Mouse (Mus musculus) urinary bladder, postnatal 25 days (tissue): ENCODE data around the gene Lrrc55.
"Not testable (repeated sequence)": the region's sequence is repeated elsewhere in the genome, so short reads cannot be mapped to it uniquely, and the experiment has no call there.

Experiments
- DNase-seq: peaks from one replicate; pipeline ENCODE4 v3.0.0; 2022; ENCODE audit warnings: low spot score

Gene Lrrc55

DNA sequence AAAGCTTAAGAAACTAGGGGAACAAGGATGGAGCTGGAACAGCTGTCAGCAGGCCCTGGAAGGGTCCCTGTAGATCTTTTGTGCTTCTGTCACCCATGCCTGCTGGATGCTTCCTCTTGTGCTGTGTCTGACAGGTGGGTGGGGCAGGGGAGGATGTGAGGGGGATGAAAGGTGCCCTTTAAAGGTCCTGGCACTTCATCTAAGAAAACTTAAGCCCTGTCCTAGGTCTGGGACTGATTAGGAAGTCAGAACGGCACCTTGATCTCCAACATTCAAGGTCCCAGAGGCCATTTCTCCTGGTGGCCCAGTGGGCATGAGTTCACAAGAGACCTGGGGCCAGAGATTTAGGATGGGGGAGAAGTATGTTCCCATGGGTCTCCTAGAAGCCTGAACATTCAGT is at the start of gene Lrrc55:
TSS of gene Lrrc55 (minus strand) at position 297 of the 400 bp plus-strand sequence.
- DNase-seq, result no peak

DNA sequence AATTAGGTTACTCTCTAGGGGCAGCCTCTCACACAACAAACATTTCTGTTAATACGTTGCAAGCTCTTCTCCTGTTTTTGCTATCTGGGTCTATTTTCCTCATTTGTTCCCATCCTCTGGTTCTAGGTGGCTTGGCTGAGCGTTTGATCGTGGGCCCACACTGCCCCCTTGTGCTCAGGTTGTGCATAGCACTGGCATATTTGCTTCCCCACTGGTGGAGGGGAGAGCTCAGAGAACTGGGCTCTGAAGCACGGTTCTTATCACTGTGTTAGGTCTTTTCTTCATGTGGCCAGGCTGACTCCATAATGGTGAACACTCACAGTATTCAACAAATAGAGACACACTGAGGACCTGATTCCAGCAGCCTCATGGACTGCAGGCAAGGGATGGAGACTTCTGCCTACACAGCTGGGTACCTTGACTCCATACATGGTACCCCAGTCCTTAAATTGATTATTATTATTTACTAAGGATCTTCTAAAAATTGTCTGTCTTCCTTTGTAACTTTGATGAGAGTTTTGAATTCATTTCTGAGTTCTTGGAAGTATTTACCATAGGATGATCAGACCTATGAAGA is 49.6 kb upstream of the Lrrc55 start:
- peak; percentile 81 for DNase-seq

DNA sequence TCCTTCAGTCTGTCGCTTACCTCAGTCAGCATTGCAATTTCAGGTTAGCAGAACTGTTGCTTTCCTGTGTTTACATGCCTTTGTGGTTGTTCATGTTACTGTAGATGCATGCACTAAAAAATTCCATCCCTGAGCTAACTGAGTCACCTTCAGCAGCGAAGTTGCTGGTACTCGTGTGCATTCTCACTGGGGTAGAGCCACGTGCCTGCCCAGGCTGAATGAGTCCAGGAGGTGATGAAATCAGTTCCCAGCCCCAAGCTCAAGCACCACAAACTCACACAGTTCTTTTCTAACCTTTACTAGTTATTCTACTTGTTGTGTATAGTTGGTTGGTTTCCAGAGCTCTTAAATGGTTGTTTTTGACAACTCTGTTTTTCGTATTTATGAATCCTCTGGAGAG is 48.7 kb upstream of the Lrrc55 start:
- no peak for DNase-seq

DNA sequence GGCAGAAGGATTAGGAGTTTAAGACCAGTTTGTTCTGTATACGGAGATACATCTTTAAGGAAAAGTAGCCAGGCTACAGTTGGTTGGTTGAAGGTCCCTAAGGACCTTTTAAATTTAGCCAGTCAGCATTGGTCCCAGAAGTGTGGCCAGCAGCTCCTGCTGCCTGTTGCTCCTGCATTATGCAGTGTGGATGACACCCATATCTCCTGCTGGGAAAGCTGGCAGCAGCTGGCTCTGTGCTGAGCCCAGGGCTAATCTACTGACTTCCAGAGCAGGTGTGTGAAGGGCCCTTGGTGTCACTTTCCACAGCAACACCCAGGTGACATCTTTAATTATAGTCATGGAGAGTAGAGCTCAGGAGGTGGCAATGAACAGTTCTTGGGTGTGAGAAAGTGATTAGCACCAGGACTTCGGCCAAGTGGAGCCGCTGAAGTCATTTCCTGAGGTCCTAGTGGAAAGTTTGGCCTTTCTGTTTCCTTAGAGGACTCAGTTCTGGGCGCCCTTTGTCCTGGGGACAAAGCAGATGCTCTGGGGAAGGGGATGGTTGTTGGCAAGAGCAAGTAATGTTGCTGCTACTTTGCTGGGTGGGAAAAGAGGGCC is 41.2 kb upstream of the Lrrc55 start:
- DNase-seq, result no peak

DNA sequence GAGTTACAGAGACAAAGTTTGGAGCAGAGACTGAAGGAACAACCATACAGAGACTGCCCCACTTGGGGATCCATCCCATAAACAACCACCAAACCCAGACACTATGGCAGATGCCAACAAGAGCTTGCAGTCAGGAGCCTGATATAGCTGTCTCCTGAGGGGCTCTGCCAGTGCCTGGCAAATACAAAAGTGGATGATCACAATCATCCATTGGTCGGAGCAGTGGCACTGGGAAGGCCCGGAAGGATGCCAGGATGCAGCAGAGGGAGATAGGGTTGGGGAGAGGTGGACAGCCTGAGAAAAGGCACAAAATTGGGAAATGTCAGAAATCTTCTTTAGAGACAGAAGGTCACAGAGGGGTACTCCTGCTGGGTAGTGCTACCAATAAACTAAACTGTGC is 40.2 kb upstream of the Lrrc55 start:
- DNase-seq, result not testable (repeated sequence)

DNA sequence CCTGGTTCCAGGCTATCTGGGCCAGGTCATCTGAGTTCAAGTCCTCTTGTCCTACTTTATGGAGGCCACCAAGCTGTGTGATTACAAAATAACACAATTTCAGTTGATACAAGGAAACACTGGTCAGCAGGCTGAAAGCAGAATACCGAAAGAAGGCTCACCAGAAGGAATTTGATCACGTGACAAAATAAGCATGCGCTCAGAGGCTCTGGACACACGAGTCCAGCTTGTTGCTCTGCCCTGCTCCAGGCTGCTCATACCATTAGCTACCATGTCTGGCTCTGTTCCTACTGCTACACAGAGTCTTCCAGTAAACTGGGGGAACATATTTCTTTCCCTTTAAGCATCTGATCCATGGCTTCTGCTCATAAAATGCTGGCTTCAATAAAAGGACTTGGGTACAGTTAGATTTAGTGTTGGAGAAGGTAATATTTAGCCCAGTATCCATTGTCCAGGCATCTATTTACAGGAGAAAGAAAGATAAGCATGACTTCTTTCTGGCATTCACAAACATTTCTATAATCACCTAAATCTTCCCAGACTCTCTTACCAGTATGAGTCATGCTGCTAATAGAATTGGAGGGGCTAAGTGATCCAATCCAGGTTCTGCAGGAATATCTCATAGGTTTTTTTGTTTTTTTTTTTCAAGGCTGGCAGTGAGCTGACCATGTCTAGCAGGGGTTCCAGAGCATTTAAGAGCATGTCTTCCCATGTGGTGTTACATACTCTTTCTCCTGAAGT is 33.9 kb upstream of the Lrrc55 start:
- DNase-seq, result no peak

DNA sequence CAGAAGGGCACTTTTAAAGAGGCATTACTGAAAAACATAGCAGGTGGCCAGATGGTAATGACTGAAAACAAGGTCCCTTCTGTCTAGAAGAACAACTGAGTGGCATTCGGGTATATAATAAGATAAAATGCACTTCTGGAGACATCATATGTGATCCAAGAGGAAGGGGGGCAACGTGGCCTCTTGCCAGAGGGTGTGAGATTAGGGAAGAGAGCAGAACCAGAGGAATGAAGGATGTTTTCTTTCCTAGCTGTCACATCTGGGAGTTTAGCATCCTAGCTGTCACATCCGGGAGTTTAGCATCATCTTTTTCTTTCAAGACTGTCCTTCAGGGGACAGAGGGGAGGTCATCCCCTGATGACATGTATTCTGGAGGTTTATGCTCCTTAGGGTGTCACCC is 32.6 kb upstream of the Lrrc55 start:
- DNase-seq, result no peak

DNA sequence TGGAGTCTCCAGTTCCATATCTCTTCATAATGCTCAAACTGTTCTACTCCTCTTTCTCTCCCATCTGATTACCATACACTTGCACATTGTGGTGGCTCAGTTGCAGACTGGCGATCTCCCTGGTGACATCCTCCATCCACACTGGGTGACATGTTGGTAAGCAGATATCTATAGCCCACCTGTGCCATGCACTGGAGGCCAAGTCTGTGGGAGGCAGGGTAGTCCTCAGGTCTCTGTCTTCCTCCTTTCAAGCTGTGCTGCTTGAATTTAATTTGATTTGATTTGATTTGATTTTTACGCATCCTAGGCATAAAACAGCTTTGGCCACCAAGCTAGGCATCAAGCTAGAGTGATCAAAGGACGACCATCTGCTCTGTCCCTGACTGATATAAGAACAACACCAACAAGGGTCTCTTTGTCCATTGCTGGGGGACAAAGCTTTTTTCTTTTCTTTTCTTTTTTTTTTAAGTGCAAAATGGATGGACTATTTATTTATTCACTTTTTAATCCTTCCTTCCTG is 30.9 kb upstream of the Lrrc55 start:
- no peak for DNase-seq

DNA sequence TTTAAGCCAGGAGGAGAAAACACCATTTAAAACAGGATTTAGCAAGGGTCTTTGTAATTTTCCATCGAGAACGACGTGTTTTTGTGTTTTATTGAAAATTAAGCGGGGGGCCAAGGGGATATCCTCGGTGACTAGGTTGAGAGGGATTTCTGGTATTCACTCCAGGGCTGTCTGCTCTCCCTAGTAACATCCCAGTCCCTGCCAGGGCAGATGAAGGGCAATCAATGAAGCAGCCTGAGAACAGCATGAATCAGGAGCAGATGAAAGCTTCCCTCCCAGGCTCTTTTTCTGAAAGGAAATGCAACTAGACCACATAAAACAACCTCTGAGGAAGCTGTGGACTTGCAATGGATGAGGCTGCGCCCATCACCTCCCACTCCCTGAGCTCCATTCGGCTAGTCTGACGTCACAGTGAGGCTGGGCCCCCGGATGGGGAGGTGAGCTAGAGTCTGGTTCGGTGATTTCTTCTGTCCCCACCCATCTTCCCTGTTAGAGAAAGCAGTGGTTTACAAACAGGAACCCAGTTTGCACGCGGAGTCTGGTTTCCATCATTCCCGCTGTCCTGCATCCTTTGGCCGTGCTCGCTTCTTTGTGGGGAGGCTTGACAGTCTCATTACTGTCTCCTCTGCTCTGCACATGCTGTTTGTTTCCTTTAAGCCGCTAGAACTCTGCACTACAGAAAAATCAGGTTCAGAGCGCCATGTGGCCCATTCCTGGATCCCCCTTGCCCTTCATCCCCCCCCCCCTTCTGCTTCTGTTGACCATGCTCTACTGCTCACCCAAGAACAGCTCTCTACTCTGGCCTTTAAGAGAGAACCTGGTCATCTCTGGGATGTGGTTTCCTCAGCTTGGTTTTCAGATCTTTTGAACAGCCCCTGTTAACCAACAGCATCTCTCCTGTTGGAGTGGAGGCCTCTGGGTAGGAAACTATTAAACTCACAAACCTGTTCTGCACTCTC is 27.5 kb upstream of the Lrrc55 start:
- DNase-seq, result no peak

DNA sequence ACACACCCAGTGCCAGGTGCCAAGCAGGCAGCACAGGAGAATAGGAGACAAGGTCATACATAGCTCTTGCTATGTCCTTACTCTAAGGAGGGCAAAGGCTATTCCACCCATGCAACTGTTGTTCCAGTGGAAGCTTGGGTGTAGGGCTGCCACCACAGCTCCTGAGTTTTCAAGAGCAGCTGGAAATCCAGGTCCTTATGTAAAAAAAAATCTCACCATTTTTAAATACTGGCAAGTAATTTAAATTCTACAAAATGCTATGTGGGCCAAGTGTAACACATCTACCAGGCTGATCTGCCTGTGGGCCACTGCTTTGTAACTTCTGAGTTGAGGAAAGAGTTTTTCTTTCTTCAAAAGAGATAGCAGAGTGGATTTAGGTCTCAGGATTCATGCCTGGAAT is 19.6 kb upstream of the Lrrc55 start:
- no peak for DNase-seq

DNA sequence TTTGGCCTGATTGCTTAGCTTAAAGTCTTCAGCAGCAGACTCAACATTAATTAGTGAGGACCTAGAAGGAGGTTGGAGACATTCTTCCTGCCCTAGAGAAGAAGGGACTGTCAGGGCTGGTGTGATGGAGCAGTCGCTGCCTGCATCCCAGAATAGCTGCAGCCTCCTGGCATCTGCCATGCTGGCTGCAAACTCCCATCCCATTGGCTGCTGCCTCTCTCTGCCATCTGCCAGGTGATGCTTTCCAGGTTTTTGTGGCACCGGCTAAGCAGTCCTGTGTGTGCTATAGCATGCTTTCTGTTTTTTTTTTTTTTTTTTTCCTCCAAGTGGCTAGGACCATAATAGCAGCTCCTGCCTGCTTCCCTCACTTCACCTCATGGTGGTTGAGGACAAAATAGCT is 16.7 kb upstream of the Lrrc55 start:
- DNase-seq, result no peak

DNA sequence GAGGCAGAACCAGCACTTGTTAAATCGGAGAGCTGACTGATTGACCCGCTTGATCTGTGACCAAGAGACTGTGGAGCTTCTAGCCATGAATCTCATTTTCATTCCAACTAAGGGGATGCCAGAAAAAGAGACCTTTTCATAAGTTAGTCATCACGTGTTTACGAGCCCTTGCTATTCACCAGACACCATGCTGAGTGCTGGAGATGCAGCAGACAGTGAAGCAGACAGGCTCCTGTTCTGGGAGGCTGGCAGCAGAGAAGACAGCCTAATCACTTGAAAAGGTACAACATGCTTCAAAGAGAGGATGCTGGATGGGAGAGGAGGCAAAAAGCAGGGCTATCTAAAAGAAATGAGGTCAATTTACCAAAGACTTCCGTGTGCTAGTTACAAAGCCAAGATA is 12.3 kb upstream of the Lrrc55 start:
- no peak for DNase-seq

DNA sequence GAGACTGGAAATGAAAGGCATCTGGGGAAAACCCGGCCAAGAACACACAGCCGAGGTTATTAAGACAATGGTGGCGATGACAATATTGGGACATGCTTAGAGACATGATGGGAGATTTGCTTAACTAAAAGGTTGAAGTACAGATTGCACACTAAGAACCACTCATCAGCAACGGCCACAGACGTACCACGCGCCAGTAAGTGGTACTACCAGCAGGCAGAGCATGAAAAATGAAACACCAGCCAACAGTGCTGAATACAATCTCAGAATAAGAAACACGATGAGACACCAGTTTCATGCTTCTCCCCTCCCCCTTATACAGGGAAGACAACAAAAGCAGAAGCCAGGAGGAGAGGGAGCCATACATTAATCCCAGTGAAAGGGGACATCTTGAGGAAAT is 8.2 kb upstream of the Lrrc55 start:
- no peak for DNase-seq

DNA sequence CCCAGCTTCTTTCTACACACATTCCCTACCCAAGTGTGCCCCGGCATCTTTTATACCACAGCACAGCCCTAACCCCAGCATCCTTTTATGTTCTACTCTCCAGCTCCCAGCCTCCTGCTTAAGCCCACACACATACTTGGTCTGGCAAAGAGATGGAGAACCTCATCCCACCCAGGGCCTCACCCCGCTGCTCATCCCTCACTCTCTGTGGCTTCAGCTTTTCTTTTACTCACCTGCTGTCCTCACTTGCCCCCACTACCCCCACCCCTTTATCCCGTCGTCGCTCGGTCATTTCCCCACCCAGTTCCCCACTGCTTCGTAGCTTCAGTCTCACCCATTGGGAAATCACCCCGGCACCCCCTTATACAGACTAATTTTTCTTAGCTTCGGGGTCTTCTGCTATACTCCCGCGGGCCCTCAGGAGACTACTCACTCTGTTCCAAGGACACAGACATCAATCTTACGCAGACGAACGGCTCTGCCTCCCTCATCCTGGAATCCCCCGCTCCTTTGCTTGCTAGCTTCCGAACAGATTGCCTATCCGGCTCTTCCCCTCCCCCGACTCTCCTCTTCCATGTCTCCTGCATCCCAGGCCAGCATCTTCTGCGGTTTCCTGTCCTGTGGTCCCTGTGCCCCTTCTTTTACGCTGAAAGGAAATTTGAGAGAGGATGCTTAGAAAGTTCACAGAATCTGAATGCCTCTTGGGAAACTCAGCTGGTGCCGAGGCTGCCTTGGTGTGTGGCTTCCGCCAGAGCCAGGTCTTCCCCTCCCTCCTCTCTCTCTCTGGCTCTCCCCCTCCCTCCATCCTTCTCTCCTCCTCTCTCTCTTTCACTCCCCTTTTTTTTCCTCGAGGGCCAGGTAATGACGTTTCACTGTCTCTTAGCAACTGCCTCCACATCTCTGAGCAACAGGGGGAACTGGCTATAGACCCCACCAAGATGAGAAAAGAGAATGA is 1.3 kb upstream of the Lrrc55 start:
- no peak for DNase-seq

DNA sequence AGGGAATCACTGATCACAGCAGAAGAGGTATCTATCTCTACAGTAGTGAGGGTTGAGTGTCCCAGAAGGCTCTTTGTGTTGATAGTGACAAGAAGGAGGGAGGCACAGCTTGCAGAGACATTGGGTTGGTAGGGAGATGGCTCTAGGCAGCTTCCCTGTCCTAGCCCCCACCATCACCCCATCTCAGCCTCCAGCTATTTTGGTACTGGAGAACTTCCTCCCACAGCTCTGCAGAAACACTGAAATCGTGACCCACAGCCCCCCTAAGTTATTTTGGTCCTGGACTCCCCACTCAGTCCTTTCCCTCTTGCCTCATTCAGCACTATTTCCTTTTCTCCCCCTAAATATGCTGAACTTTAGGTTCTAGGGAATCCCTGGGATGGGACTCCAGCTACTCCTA is 2.4 kb downstream of the Lrrc55 start:
- no peak for DNase-seq

DNA sequence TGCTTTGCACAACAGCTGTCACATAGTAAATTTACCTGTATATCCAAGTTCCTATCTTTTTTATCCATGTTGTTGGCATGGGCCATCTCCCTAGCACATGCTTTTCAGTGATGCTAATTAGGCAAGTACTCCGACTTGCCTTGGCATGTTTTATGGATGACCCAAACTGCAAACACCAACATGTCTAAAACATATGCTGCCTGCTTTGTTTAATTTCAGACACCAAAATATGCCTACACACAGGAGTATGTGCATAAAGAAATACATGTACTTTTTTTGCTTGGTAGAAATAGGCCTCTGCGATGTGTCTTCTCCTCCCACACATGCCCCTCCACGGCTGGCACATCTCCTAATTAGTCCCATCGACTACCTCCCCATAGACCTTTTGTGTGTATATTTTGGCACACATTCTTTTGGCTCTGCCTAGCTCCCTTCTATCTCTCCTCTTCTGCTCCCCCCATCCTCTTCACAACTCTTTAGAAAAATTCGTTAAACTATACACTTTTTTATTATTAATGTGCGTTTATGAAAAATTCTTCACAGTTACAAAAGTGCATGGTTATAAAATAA is 9.3 kb downstream of the Lrrc55 start:
- DNase-seq, result no peak

DNA sequence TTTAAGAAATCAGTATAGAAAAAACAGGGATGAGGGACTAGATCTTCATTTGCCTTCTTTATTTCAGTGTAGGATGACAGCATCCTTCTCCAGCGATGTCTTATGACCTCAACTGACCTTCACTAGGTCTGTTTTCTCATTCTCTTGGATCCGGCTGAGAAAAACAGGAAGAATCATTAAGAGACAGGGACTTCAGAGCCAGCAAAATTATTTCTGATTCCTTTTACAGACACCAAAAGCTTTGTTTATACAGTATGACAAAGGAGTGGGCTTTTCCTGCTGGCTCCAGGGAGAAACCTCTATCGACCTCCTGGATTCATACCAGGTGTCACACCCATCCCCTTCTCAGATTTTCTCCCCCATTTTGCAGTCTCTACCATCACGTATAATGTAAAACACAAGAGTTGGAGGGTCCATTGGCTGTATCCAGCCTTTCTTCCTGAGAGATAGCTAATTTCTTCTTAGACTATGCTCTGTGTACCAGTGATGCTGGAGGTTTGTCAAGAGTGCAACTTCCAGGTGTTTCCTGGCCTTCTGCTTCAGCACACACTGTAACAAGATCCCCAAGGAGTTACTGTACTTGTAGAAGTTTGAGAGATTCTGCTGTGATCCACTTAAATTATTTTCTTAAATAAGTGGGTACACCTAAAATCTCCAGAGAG is 18.7 kb downstream of the Lrrc55 start:
- no peak for DNase-seq

DNA sequence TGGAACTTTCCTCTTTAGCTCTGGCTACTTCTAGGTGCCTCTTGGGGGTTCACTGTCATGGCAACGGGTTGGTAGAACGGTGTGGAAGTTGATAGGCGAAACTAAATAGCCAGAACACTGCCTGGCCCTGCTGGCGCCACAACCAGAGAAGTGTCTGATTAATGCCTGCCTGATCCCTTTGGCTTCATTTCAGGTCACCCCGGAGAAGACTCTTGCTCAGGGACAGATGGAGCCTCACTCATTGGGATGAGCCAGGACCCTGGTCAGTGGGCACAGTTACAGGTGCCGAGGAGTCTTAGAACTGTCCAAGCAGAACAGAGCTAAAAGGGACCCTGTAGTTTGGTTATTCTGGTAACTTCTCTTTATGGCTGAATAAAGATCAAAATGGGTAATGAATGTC is 23.5 kb downstream of the Lrrc55 start:
- DNase-seq, result no peak

DNA sequence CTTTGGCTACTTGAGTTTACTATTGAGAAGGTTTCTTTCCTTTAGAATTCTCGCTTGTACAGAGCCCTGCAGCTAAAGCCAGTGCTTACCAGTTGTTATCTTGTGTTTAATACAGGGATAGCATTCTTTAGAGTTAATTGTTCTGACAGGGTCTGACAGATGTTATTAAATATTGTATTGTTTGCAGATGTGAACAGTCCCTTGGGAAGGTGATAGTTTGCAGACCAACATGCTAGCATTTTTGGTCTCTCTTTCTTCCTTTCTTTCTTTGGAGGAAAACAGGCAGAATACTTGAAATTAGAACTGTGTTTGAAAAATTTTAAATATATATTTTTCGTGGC is 24.3 kb downstream of the Lrrc55 start:
- DNase-seq, result no peak

DNA sequence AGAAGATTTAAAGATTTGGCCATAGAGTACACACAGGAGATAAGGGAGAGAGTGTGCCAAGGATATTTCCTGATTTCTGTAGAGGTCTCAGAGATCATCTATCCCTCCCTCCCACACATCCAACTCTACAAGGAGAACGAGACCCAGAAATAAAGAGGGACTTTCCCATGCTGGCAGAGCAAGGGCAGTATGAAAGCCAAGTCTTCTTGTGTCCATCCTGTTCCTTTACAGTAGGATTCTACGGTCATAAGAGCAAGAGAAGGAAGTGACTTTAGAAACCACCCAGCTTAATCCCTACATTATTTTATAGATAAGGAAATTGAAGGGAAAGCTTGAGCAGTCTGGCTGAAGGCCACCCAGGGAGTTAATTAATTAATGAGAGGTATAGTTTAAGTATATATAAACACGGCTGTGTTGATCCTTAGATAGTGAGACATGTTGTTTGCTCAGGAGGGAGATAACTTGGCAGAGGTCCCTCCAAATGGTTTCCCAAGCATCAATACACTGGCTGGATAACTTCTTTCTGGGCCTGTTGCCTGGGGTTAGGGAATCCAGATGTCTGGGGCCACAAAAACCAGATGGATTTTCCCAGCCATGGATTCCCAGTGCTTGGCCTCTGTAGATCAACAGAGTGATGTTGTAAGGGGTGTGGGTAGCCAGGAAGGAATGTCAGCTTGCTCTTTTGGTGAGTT is 24.8 kb downstream of the Lrrc55 start:
- peak; percentile 20 for DNase-seq
